Mouse (Mus musculus) kidney, adult 11 months (tissue): ENCODE results near the gene Skap2.
A peak's percentile ranks its signal among the peaks of the same experiment; 100 is the strongest.

ENCODE experiments used
- DNase-seq: peaks from one replicate; pipeline ENCODE4 v3.0.0; 2022

The Skap2 gene

DNA sequence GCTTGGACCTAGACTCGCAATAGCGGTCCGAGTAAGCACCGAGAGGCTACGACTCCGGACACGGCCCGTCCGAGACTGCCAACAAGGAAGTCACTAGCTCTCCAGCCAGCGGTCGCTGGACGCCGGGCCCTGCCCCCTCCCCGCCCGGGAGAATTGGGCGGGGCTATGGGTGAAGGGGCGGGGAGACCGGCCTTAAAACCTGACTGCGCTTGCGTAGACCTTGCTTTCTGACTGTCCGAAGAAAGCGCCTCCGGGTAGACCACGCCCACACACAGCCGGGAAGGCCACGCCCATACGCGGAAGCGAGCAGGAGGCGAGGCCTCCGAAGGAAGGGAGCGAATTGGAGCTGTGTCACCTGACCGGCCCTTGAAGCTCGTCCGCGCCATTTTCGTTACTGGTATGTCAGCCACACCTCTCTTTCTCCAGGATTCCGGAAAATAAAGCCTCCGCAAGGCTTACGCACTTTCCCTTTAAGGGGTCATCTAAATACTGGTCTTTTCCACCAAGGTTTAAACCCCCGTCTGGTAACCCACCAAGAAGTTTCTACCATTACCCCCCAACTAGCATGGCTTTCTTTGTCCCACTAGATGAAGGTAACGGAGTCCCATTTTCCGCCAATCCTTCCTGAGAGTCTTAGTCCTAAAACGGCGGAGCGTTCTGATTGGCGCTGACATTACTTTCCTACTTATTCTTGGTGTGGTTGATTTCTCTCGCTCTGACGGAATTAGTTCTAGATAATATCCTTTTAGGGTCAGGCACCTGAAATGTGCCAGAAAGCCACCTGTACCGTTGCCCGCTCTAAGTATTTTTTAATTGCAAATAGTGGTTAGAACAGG lies at the start of gene Skap2:
TSS of gene Skap2 (minus strand) at position 141 of the 836 bp plus-strand sequence.
- DNase-seq: peak; percentile 100

DNA sequence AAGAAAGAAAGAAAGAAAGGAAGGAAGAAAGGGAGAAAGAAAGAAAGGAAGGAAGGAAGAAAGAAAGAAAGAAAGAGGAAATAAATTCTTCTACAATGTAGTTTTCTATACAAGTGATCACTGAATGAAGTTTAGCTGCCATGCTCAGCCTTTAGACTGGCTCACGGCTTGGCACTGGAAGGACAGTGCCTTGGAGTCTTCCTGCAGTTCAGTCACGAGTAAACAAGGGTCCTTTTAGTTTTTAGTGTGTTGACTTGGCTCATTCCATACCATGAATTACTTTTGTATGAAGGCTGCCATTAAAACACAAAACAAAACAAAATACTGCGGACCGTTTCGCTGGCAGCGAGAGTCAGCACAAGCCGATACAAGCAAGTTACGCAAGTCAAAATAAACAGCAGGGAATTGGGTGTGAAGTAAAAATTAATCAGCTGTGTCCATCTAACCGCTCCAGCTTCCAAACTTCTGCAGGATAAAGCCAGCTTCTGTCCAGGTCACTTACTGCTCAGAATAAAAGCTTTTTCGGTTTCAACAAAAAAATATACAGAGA lies 46.6 kb upstream of the Skap2 start:
- DNase-seq: no peak

DNA sequence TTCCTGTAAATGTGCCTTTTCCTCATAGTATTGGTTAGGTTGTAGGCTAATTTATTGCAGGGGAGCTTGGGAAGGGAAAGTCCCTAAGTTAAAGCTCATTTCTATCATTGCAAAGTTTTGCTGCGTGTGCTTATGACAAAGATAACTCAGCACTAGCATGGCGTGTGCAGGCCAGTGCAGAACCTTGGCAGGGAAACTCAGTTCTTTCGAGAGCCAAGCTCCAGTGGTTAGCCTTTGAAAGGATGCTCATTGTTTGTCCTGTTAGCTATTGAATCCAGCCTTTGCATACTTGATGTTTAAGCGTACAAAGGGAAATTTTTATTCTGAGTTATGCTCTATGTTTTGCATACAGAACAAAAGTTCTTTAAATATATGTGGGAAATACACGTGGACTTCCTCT lies 45.8 kb upstream of the Skap2 start:
- no peak for DNase-seq

DNA sequence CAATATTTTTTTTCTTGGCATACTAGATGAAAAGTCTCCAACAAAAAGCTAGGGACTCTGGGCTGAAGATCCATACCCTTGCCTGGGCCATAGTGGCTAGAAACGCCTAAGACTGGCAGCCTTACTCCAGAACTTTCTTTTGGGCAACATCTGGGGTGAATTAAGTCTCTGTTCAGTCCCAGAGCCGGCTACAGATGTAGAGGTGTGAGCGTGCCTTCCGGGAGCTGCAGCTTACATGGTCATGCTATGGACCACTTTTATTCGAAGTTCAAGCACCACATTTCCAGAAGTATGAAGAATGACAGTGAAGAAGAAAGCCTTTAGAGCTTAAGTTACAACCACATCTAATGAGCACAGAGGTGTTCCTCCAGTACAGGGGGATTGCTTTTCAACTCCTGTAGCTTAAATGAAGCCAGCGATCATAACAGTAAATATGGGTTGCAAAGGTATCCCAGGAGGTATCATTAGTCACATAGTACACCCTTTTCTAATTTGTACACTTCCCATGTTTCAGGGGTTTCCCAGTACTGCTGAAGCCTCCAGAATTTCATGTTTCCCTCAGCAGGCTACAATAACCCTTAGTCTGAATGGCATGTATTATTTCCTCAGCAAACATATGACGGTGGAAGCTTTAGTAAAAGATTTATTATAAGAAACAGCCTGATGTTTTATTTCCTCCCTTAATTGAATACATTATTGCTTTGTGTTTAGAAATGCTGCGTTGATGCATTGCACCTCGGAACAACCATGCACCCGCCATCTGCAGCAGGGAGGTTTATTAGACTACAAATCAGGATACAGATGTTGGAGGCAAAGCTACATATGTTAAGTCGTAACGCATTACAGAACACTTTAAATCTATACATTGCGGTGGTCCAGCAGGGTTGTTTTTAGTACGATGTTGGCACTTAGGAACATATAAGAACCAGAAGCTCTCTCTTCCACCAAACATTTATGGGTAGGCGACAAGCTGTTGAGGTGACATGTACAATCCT lies 41.5 kb upstream of the Skap2 start:
- DNase-seq: no peak

DNA sequence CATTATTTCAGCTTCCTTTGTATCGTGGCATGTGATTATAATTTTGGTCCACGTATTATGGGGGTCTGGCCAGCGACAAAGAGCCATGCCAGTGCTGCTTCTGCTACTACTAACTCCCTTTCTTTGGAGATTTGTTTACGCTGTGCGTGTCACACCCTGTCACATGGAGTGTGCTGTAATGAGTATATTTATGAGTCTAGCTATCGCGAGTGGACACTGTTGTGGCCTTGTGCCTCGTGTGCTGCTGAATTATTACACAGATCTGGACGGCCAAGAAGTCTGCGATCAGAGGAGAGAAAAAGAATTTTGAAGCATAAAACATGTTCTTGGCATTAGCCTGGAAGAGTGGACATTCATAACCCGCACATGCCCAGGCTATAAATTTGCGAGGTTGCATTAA lies 37.7 kb upstream of the Skap2 start:
- DNase-seq: no peak

DNA sequence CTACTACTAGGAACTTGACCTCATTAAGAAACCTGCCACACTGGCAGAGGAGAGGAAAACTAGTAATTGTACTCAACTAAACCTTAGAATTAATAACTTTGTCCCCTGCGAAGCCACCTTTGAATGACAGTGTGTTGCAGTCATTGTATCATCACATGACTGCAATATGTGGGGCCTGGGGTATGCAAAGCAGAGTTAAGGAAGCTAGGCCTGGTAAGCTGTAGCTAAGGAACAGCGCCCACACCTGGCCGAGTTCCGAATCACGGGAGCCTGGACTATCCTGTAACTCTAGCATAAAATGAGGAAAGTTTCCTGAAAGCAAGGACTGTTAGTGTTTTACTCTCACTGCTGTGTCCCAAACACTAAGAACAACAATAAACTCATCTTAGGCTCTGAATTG lies 33.2 kb upstream of the Skap2 start:
- DNase-seq: no peak

DNA sequence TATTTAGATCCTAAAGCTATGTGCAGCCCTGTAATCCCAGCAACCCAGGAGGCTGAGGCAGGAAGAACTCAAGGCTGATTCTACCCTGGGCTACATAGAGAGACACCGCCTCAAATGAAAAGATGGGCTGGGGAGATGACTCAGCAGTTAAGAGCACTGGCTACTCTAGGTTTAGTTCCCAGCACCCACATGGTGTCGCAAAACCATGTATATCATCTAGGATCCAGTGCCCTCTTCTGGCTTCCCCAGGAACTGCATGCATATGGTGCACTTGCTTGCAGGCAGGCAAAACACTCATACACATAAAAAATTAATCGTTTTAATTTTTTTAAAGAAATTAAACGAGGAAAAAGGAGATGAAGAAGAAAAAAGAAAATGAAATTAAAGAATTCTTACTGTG lies 23.7 kb upstream of the Skap2 start:
- DNase-seq: no peak

DNA sequence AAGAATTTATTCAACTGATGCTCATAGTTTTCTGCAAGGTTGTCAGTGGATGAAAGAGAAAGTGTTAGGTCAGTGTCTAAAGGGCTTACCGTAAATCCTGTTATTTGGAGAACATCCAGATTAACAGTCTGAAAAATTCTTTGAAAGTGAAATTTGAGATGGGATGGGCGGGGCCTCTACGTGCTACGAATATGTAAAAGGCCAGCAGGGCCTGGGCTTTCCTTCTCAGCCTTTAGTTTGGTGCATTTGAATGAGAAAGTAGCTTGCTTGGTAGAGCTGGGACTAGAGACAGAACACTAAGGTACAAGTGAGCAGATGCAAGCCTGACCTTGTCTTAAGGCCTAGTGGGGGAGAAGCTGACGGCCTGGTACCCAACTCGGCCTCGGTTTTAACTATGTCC lies 18.8 kb upstream of the Skap2 start:
- no peak for DNase-seq

DNA sequence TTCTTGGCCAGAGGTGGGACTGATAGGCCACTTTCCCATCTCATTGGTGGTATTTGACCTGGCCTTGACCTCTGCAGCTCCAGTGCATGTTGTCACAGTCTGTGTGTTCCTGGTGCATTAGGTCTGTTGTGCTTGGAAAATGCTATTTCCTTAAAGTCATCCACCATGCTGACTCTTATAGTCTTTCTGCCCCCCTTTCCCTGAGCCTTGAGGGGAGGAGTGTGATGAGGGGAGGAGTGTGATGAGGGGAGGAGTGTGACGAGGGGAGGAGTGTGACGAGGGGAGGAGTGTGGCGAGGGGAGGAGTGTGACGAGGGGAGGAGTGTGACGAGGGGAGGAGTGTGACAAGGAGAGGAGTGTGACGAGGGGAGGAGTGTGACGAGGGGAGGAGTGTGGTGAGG lies 15.8 kb upstream of the Skap2 start:
- no peak for DNase-seq

DNA sequence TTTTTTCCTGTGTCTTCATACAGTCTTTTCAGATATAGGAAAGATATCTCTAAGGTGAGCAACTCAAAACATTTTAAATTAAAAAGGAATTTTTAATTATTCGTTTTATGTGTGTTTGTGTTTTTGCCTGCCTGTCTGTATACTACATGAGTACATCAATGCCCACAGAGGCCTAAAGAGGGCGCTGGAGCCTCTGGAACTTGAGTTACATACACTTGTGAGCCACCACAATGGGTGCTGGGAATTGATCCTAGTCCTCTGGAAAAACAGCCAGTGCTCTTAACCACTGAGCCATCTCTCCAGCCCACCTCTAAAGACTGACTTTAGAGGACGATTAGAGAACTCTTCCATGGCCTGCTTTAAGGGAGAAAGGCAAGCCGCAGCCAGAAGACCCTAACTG lies 14.8 kb upstream of the Skap2 start:
- no peak for DNase-seq

DNA sequence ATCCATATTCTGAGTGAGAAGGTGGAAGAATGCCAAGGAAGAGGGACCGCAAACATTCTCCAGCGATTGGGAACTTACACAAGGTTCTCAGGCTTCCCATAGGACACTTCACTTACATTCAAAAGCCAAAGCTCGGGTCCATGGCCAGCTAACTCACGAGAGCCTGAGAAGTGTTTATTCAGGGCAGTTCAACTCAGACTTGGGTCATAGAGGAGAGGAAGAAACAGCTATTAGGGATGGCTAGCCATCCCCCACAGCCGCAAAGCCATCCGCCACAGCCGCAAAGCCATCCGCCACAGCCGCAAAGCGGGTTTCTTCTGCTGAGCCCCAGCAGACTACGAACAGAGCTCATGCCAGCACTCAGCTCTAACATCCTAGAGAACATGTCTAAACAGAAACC lies 13.9 kb upstream of the Skap2 start:
- DNase-seq: no peak

DNA sequence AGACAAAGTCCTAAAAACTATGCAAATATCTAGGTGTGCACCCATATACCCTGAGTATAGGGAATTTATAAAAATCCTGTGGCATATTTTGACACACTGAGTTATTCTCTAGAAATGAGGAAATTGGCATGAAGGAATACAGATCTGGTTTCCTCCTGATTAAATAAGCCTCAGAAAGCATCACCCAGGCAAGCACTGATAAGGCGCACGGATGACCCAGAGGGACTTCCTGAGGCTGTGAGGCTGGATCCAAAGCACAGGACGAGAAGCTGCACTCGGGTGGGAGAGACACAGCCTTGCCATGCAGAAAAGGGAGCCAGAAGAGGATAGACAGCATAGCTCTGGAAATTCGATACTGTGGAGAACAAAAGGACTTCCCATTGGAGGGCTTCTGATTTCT lies 12.4 kb upstream of the Skap2 start:
- DNase-seq: no peak

DNA sequence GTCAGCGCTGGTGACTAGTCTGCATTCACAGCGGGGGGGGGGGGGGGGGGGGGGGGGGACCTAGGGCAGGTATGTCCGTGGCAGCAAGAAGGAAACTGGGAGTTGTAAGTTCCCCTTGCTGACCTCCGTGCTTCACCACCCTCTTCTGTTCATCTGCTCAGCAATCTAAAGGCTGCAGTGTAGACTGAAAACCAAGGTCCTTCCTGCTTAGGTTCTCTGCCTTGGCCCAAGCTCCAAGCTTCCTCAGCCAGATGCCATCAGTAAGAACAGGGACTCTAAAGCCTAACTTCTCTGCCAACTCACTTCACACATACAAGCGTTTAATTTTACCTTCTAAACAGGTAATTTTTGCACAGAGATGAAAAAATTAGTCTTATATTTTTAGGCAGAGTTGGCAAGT lies 10.0 kb upstream of the Skap2 start:
- DNase-seq: no peak

DNA sequence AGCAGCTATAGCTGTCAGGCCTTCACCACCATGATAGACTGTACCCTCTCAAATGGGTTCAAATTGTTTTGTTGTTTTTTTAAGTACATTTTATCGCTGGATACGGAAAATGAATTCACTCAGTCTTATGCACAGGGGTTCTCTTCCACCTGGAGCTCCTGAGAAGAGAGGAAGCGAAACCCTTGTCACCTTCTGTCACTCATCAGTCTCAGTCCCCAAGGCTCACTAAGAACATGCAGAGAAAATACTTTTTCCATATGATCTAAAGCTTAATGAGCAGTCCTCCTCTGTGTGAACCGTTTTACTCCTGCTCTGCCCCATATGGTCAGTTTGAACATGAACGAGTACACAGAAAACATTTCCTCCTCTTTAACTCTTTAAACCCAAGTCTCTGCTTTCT lies 7.9 kb upstream of the Skap2 start:
- DNase-seq: no peak

DNA sequence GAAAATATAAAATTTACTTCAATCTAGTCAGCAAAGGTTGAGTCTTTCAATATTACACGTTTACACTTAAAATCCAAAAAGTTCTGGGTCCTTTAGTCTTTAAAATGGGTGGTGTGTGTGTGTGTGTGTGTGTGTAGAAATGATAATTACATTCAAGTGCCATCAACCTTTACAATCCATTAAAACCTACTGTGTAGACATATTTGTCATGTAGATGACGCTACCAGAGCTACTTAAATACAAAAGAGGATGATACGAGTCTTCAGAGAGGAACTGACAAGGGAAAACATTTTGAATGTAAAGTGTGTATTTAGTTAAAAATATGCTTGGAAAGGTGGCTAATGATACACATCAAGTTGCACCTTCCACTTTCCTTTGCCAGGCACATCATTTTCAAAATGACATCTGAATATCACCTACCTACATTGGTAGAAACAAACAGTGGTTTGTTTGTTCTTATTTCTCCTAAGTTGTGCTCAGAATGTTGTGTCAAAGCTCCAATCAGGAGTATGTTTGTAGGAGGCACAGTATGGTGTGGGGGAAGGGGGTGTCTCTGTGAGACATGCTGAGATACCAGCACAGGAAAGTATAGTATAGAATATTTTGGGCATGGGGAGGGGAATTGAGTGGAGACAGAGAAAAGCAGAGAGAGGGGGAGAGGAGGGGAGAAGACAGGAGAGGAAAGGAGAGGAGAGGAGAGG lies 1.0 kb upstream of the Skap2 start:
- DNase-seq: no peak

DNA sequence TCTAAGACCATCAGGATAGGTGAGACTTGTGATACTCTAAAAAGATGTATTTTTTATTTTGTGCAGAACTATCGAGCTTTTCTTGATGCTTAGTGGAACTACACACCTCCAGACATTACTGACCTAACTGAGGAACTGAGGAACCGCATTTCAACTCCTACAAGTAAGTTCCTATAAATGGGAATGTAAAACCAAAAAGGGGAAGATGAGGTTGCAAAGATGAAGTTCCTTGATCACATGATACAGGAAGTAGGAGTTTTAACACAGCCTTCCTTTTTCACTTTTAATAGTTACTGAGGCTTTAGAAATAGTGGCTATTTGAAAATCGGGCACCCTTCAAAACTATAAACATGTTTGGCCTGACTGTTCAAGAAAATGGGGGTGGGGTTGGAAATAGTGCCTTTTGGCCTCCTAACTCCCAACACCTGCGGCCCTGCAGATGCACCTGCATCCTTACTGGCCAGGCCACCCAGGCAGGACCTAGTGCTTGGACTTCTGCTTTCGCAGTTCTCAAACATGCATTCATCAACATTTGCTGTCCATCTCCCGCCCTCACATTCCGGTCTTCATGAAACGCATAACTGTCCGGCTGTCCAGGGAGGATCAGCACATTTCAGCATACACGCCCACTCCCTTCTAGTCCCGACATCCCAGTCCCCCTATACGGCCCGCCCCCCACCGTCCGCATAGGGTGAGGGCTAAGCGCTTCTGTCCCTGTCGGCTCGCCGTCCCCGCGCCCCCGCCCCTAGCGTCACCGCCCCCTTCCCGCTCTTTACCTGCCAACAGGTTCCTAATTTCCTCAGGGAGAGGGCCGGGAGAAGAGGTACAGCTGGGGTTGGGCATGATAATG lies 565 bp downstream of the Skap2 start:
- DNase-seq: no peak

DNA sequence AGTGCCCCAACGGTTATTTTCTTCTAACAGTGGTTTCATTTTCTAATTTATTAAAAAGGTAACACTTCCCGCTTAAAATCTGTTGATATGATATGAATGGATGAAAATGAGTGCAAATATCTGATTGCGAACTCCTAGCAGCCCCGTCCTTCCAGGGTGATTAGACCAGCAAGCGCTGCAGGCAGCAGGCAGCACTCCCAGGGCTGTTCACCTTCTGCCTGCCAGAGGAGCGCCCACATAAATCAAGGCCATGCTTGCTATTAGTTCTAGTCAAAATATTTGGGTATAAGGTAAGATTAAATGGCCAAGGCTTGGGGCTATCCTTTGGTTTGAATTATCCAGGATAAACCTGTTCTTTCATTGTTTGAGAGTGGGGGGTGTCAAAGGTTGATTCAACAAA lies 3.0 kb downstream of the Skap2 start:
- DNase-seq: no peak

DNA sequence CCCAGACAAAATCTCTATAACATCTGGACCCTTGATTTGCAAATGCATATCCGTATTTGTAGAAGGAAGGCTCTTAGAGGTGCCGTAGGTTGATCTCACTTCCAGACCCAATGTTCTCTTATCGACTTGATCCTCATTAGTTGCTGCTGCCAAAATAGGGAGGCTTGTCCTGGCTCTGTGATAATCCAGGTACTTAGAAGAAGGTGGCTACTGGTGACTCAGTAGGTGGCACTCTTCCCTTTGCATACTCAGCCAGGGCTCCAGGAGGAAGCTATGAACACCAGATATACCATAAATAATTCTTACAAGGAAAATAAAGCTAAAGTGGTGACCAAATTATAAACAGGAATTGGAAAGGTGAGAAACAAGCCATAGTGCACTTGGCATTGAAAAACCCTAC lies 3.6 kb downstream of the Skap2 start:
- peak; percentile 28 for DNase-seq

DNA sequence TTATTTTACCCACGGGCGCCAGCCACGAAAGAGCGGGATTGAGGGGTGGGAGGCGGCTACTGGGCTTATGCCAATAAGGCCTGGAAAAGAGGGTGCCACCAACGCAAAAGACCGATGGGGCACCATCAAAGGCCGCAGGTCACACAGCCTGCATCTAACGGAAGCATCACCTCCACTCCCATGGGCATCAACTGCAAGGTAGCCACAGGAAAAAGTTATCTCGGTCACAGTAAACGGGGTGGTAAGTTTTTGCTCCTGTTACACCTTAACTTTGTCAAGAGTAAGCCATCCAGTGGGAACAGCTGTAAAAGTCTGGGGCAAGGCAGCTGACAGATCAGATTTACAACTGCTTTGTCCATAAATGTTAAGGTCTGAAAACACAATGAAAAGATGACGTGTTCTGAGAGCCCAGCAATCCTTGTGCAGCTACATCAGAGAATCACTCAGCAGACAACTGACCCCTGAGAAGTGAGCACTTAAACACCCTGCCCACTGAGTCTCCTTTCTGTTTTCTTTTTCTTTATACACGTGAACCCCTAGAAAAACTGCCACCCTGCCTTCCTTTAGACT lies 5.6 kb downstream of the Skap2 start:
- no peak for DNase-seq

DNA sequence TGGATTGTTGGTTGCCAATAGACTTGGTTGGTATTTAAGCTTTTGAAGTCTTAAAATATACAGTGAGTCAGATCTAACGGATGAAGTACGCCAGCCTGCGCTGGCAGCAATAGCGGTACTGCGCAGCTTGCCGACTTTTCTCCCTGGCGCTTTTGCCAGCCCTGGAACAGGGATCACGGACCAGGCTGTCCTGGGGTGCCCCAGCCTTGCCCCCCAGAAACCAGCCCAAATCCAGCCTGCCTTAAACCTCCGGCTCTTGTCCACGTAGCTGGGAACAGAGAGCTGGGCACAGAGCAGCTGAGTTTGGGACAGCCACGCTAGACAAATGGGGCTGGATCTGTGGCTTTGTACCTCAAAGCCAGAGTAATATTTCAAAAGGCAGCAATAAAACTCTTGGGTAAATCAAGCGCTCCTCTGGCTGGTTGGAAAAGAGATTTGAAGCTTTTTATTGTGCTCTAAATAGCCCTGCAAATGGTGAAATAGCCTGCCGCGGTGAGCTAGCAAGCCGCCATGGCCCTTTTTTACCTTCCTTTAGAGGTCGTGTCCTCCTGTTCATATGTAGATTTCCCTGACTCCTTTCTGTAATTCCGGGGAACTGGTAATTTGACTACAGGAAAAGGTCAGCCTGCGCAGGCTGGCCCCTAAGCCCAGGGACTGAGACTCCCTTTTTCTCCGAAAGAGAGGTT lies 6.2 kb downstream of the Skap2 start:
- DNase-seq: no peak

DNA sequence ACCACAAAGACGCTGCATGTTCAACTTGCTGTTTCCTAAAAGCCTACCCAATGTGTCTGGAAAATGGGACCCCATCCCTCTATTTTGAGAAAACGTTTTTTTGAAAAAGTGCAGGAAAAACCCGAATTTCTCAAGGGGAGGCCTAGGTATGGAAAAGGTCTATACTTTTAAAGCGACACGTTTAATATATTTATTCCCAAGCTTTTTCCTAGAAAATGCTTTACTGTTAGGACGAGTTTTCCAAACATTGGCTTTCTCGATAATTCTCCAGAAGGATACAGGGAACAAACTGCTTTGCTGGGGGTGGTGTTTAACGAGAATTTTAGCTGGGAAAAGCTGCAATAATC lies 6.8 kb downstream of the Skap2 start:
- DNase-seq: no peak
